Mouse (Mus musculus) midbrain, embryonic 14.5 days (tissue): ENCODE results near the gene Bdkrb2. TPM values are rescaled to one million over a fixed set of nuclear protein-coding genes. Genes with fewer than 3 reads are reported as not detected.

Experiments
- ATAC-seq: fragments of 200-750 bp; cut with Nextera tagmentation; 2 replicates; pipeline ENCODE4 v1.8.0; 2017; ENCODE audit warnings: moderate number of reproducible peaks, moderate library complexity; ENCODE audit not compliant: low FRiP score, low TSS enrichment
- DNase-seq: peaks from one replicate; pipeline ENCODE4 v3.0.0-alpha.2; 2015
- H3K27ac ChIP-seq: fragments of 300-500 bp; sonication (generic); replicated peaks from 2 replicates; pipeline ENCODE4 v1.5.1; 2014; ENCODE audit warnings: mild to moderate bottlenecking, low read depth, low read length, moderate library complexity
- H3K27me3 ChIP-seq: fragments of 300-500 bp; sonication (generic); 2 replicates; pipeline ENCODE4 v1.6.1; 2014; ENCODE audit warnings: low read length, control low read depth, mixed read lengths; ENCODE audit not compliant: control insufficient read depth, insufficient read depth
- H3K36me3 ChIP-seq: fragments of 300-500 bp; sonication (generic); 2 replicates; pipeline ENCODE4 v1.6.1; 2014; ENCODE audit warnings: low read length, control low read depth; ENCODE audit not compliant: control insufficient read depth, insufficient read depth
- H3K4me1 ChIP-seq: fragments of 300-500 bp; sonication (generic); 2 replicates; pipeline ENCODE4 v1.6.1; 2014; ENCODE audit warnings: mild to moderate bottlenecking, antibody characterized with exemption, low read length, control low read depth; ENCODE audit not compliant: control insufficient read depth, insufficient read depth
- H3K4me2 ChIP-seq: fragments of 300-500 bp; sonication (generic); 2 replicates; pipeline ENCODE4 v1.6.1; 2014; ENCODE audit warnings: mild to moderate bottlenecking, low read length, moderate library complexity
- H3K4me3 ChIP-seq: fragments of 300-500 bp; sonication (generic); replicated peaks from 2 replicates; pipeline ENCODE4 v1.5.1; 2014; ENCODE audit warnings: low read depth, low read length
- H3K9ac ChIP-seq: fragments of 300-500 bp; sonication (generic); replicated peaks from 2 replicates; pipeline ENCODE4 v1.6.1; 2014; ENCODE audit warnings: mild to moderate bottlenecking, low read length, moderate library complexity
- H3K9me3 ChIP-seq: fragments of 300-500 bp; sonication (generic); 2 replicates; pipeline ENCODE4 v1.6.1; 2016; ENCODE audit warnings: low read length, control low read depth, mixed read lengths; ENCODE audit not compliant: control insufficient read depth
- WGBS: fragments of 180-500 bp; shearing (Covaris S2); extraction: QIAGEN DNeasy Blood & Tissue Kit; methylation state at CpG from one replicate; pipeline ENCODE4 v1.1.7; 2014; 5-methylcytosine and 5-hydroxymethylcytosine counted together
- polyA plus RNA-seq: library from polyadenylated mRNA; unstranded; fragments of >200 nt; fragmentation: Nextera tagmentation; extraction: Ambion mirVana; gene quantifications from 2 replicates; pipeline ENCODE4 v1.2.1, GENCODE M21; 2014

The Bdkrb2 gene
- 0.36 and 0.49 TPM in 2 replicates for polyA plus RNA-seq

DNA sequence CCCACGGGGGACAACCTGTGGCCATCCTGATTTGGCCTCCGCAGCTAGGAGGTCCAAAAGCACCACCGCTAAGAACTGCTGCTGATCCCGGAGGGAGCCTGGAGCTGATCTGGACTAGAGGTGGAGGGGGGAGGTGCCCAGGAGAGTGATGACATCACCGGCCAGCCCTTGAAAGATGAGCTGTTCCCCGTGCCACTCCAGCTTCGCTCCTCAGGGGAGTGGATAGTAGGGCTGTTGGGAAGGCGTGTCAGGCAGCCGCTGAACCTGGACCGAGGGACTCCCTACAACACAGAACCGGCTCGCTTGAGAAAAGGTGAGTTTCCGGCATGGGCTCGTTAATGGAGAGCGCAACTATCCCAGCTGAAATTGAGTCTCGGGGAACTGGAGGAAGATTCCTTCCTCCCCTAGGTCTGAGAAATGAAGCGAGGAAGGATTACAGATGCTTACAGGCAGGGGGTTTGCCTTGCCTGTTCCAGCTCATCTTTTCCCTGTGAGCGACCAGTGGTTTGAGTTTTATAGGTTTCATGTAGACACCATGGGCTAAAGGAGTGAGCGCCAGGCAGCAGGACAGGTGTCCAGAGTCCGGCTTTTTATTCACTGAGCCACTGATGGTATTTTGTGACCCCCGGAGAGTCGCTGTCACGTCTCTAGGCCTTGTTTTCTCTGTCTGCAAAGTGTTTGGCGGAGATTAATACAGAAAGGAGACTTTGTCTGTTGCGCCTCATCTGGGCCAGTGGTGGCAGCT is at the start of gene Bdkrb2:
Gene Bdkrb2, plus strand, starts transcription at position 291 of the 745 bp plus-strand sequence.
- Histone ChIP-seq H3K4me1 (peaks cover 10% of the 10 kb centered on the region; the same call in 1 of the 2 replicates), H3K27me3 (peaks cover 33% of the 10 kb centered on the region), H3K36me3 (no peaks in the 10 kb centered on the region), H3K4me2 (peak within 1 kb of the TSS; percentile 56), H3K27ac (no peak within 1 kb of the TSS), H3K4me3 (peak within 1 kb of the TSS; percentile 30), H3K9ac (peak within 1 kb of the TSS; percentile 6; the same call in 1 of the 2 replicates), H3K9me3 (no peaks in the 10 kb centered on the region)
- no peak for ATAC-seq
- DNase-seq = peak; percentile 55
- WGBS = 3% methylated on average over 25 of the region's 25 CpGs

- no peak overlapping the region for H3K4me2 ChIP-seq
- H3K27ac ChIP-seq = no peak overlapping the region
- 86% methylated on average over 10 of the region's 10 CpGs for WGBS
- DNase-seq = no peak
- H3K4me1 ChIP-seq = no peaks in the 10 kb centered on the region
- H3K36me3 ChIP-seq = no peaks in the 10 kb centered on the region
- H3K27me3 ChIP-seq = no peaks in the 10 kb centered on the region
- no peaks in the 10 kb centered on the region for H3K9me3 ChIP-seq
- no peak for ATAC-seq
- H3K9ac ChIP-seq = no peak overlapping the region
- no peak overlapping the region for H3K4me3 ChIP-seq
These were observed 48.9 kb upstream of the Bdkrb2 start for GRCm38 (mm10) chr12:105514111-105514510.

DNA sequence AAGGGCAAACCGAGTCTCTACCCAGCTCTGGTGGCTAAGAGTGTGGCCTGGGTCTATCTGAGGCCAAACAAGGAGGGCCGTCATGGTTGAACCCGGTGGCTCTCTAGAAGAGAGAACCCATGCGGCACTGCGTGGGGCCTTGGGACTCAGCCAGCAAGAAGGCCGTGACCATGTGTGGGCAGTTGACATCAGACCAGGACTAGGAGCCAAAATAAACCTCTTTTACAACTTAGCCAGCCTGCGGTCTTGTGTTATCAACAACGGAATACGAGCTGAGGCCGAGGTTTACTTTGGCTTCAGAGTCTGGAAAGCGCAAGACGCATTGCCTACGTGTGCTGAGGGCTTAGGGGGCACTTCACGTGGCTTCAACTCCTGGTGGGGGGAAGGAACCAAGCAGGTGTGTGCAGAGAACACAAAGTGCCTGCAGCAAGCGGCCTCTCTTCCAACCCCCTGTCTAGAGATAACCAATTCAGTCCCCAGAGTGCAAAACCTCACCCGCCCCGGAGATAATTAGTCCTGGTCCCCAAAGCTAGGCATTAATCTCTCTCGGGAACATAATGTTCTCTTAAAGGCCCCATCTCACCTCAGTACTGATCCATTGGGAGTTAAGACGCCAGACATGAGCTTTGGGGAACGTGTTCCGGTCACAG is 45.9 kb upstream of the Bdkrb2 start:
- no peaks in the 10 kb centered on the region for H3K4me1 ChIP-seq
- DNase-seq (no peak), ATAC-seq (no peak)
- H3K27me3 ChIP-seq = no peaks in the 10 kb centered on the region
- no peak overlapping the region for H3K4me2 ChIP-seq
- H3K36me3 ChIP-seq = no peaks in the 10 kb centered on the region
- no peak overlapping the region for H3K9ac ChIP-seq
- WGBS = 84% methylated on average over 21 of the region's 21 CpGs
- no peak overlapping the region for H3K27ac ChIP-seq
- H3K4me3 ChIP-seq = no peak overlapping the region
- no peaks in the 10 kb centered on the region for H3K9me3 ChIP-seq

GRCm38 (mm10) chr12:105519851-105520250 is 43.2 kb upstream of the Bdkrb2 start:
- no peak overlapping the region for H3K4me3 ChIP-seq
- 95% methylated on average over 2 of the region's 2 CpGs for WGBS
- ATAC-seq = no peak
- H3K36me3 ChIP-seq = no peaks in the 10 kb centered on the region
- H3K4me2 ChIP-seq = no peak overlapping the region
- no peak overlapping the region for H3K27ac ChIP-seq
- H3K9ac ChIP-seq = no peak overlapping the region
- H3K27me3 ChIP-seq = no peaks in the 10 kb centered on the region
- no peaks in the 10 kb centered on the region for H3K4me1 ChIP-seq
- H3K9me3 ChIP-seq = no peaks in the 10 kb centered on the region
- no peak for DNase-seq

DNA sequence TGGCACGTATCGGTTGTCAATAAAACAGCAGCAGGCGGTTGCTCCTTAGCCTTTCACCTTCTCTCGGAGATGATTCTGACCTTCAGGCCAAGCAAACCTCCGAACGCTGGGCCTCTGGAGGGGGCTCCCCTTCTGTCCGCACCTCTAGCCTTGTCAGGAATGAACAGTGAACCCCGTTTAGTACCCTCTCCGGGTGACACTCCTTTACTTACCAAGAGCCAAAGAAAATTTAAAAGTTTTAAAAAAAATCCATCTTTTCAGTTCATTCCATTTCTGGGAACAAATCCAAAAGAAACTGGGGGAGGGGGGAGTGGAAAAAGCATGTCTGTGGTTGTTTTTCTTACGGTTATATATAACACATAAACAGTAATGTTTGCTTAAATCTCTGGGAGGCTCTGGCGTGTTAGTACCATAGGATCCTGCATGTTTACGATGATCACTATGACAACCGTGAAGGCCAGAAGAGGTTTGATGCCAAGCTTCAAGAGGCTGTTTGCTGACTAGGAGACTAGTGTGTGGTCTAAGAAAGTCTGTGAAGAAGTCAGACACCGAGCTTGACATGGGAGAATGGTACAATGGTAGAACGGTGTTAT is 41.8 kb upstream of the Bdkrb2 start:
- ATAC-seq (no peak), DNase-seq (peak; percentile 35)
- Histone ChIP-seq H3K27me3 (no peaks in the 10 kb centered on the region), H3K9me3 (no peaks in the 10 kb centered on the region), H3K27ac (no peak overlapping the region), H3K9ac (no peak overlapping the region), H3K4me2 (no peak overlapping the region), H3K4me1 (no peaks in the 10 kb centered on the region), H3K4me3 (no peak overlapping the region), H3K36me3 (no peaks in the 10 kb centered on the region)
- 76% methylated on average over 15 of the region's 15 CpGs for WGBS

DNA sequence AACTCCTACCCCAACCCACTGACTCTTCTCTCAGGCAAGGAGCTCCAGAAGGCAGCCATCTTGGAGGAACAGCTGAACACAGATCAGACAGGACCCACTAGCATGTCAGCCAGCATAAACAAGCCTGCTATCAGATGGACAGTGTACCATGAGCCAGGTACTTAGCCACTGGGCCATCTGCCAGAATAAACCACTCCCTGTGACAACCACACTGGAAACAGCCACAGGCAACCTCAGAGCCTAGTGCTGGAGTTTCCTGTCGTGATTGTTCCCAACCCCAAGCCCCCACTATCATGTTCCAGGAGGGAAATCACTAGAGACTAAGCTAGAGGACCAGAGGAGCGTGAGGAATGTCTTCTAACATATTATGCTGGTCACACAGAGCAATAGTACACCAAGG is 39.3 kb upstream of the Bdkrb2 start:
- WGBS = 68% methylated on average over 2 of the region's 2 CpGs
- DNase-seq = no peak

GRCm38 (mm10) chr12:105526186-105526585 is 36.8 kb upstream of the Bdkrb2 start:
- H3K27me3 ChIP-seq = no peaks in the 10 kb centered on the region
- ATAC-seq (no peak), DNase-seq (no peak)
- H3K27ac ChIP-seq = no peak overlapping the region
- H3K4me2 ChIP-seq = no peak overlapping the region
- H3K9me3 ChIP-seq = no peaks in the 10 kb centered on the region
- H3K4me1 ChIP-seq = no peaks in the 10 kb centered on the region
- no peak overlapping the region for H3K9ac ChIP-seq
- H3K4me3 ChIP-seq = no peak overlapping the region
- 91% methylated on average over 3 of the region's 3 CpGs for WGBS
- H3K36me3 ChIP-seq = no peaks in the 10 kb centered on the region

More for the DNA sequence above, 39.3 kb upstream of the Bdkrb2 start:
- no peak for ATAC-seq
- Histone ChIP-seq H3K27me3 (no peaks in the 10 kb centered on the region), H3K4me3 (no peak overlapping the region), H3K4me2 (no peak overlapping the region), H3K9ac (no peak overlapping the region), H3K4me1 (no peaks in the 10 kb centered on the region), H3K27ac (no peak overlapping the region), H3K36me3 (no peaks in the 10 kb centered on the region), H3K9me3 (no peaks in the 10 kb centered on the region)

- Histone ChIP-seq H3K27me3 (no peaks in the 10 kb centered on the region), H3K27ac (no peak overlapping the region), H3K4me3 (no peak overlapping the region), H3K4me1 (peaks cover 4% of the 10 kb centered on the region; the same call in 1 of the 2 replicates), H3K4me2 (no peak overlapping the region), H3K9ac (no peak overlapping the region), H3K36me3 (no peaks in the 10 kb centered on the region), H3K9me3 (no peaks in the 10 kb centered on the region)
- ATAC-seq (no peak; the same call in 1 of the 2 replicates), DNase-seq (peak; percentile 37)
- WGBS = 69% methylated on average over 5 of the region's 5 CpGs
These were observed 36.2 kb upstream of the Bdkrb2 start for GRCm38 (mm10) chr12:105526829-105527228.
